Mouse (Mus musculus): ENCODE data around the gene Mcm10.

Mcm10 gene

DNA sequence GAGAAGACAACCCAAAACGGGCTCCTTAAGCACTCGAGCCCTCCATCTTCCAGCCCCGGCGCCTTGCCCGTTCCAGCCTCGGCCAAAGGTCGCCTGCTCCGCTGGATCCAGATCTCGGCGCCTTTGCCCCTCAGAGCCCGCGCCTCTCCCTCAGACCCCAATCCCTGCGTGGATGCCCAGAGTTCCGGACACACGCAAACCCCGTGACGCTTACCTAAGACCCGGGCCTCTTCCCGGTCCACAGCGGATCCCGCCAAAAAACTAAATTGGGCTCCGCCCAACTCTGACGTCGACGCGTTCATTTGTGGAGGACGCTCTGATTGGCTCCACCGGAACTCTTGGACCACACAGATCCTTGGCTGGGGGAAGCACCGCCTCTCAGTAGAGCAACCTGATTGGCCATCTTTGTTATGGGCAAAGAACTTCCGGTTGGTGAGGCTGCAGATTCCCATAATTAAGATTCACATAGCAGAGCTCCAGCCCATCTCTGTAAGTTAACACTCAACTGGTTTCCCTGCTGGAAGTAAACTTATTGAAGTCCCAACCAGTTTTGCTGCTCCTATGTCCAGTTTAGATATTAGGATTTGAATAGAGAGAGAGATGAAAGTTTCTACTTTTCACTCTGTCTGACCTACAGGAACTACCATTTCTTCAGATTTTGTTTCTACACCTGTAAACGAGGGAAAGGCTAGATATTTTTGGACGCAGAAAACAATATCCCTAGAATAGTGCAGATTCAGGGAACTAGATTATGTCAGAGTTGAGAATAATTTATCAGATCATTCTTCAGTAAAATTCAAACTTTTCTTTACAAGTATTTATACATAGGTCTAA, at the start of gene Mcm10:
TSS of gene Mcm10 (minus strand) at position 301 of the 834 bp plus-strand sequence.
- peak; percentile 89 for DNase-seq (ENCODE audit: low spot score)

GRCm38 (mm10) chr2:5061133-5061708, 48.6 kb upstream of the Mcm10 start:
- no peak for DNase-seq (ENCODE audit: low spot score)

- DNase-seq (ENCODE audit: low spot score): no peak
Measured at GRCm38 (mm10) chr2:5059997-5060396, 47.4 kb upstream of the Mcm10 start.

DNA sequence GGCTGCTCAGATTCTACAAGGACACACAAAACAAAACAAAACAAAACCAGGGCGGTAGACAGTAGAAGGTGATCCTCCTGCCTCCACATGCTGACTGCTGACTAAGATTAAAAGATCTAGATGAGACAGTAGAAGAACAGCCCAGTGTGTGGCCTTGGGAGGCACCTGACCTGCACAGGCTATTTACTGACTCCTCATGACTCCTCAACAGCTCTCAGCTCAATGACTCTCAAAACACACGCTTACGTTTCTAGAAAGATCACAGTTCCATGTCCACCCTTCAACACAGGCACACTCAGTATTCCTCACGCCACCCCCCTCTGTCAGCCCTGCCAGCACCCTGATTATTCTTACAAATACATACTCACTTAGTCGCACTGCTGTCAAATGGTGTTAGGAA, 45.8 kb upstream of the Mcm10 start:
- no peak for DNase-seq (ENCODE audit: low spot score)

DNA sequence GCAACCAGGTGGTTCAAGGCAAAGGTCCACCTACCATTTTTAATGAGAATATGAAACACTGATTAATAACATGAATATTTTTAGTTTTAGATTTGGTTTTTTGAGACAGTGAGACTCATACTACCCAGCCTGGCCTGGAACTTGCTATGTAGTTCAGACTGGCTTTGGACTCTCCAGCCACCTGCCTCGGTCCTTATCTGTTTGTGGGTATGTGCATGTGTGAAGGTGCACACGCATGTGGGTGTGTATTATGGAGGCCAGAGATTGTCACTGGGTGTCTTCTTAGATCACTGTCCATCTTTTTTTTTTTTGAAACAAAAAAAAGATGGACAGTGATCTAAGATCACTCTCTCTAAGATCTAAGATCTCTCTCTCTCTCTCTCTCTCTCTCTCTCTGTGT, 38.0 kb upstream of the Mcm10 start:
- DNase-seq (ENCODE audit: low spot score): no peak

- no peak for DNase-seq (ENCODE audit: low spot score)
Measured at GRCm38 (mm10) chr2:5047016-5047415, 34.4 kb upstream of the Mcm10 start.

DNA sequence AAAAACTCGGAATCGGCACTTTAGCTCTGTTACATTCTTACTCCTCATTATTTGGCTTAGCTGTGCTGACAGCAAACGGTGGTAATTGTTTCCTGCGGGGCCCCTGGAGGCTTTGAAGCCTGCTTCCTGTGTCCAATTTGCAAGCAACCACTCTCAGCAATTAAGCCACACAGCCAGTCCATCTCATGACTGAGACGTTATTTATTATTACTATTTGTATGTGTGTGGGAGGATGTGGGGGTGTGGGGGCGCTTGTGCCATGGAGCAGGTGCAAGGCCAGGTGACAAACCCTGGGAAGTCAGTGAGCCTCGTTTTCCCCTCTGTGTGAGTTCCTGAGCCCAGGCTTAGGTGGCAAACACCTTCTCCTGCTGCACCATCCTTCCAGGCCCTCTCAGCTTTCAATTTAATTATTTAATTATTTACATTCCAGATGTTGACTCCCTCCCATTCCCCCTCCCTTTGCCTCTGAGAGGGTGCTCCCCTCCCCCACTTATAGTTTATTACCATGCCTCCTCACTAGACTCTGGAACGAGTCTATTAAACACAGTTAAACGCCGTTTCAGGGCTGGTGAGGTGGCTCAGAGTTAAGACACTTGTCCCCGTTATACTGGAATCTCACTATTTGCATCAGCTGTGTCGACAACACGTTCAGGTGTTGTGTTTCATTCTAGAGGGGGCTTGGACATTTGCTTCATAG, 32.8 kb upstream of the Mcm10 start:
- no peak for DNase-seq (ENCODE audit: low spot score)

DNA sequence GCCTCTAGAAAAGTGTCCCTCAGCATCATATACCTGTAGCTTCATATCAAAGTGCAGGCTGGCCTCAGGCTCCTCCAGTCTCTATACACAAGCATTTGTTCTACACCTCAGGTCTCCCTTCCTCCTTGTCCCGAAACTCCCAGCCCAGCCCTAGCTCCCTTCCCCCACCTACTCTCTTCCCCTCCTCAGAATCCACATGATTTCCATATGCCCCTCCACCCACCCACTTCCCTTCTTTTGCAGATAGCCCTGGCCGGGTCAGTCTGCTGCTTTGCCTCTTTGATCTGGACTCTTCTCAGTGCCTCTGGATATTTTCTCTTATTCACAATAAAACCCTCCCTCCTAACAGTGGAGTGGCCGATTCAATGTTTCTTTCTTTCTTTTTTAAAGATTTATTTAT, 31.7 kb upstream of the Mcm10 start:
- no peak for DNase-seq (ENCODE audit: low spot score)

GRCm38 (mm10) chr2:5043476-5043761, 30.8 kb upstream of the Mcm10 start:
- no peak for DNase-seq (ENCODE audit: low spot score)

DNA sequence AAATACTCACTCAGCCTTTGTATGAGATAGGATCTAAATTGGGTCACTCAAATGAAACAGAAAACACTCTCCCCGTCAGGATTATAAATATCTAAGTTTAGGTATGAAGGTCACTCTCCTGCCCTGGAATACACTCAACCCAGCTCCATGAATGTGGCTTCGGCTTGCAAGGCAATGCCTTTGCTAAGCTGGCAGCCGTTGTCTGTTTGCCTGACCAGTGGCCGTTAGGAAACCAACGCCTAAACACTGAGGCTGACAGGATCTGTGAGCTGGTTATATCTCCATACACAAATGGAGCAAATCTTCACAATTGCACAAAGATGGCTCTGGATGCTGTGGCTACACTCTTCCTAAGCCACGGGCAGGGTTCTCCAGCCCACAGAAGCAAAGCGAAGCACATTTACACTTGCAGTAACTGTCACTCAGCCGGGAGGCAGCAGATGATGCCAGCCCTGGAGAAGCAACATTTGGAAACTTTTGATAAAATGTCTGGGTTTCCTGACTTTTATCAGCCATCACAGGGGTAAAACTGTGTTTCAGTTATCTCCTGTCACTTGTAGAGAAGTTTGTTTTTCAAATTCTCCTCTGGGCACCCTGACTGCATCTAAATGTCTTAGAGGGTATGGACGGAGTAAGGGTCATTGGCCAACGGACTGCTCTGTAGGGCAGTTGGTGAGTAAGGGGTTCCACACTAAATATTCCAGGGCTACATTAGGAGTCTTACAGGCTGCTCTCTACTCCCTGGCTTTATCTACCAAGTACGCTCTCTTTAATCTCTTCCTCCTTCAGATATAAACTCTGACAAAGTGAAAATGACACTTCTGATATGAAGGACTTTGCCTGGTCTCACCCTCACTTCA, 30.3 kb upstream of the Mcm10 start:
- DNase-seq (ENCODE audit: low spot score): no peak

DNA sequence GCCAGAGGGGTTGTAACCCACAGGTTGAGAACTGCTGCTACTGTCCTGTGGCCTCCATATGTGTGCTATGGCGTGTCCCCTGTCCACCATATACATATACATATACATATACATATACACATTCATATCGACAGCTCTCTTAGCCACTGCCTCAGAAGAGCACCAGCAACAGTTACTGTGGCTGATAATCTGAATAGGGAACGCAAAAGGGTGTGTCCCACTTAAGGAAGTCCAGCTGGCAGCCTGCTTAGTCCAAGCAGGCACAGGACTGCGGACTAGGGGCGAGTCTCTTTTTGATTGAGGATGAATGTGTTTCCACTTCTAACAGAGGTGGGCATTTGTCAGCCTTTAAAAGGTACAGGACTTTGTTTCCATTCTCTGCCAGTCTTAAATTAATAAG, 29.3 kb upstream of the Mcm10 start:
- no peak for DNase-seq (ENCODE audit: low spot score)

- no peak for DNase-seq (ENCODE audit: low spot score)
Measured at GRCm38 (mm10) chr2:5040281-5041161, 27.9 kb upstream of the Mcm10 start.

DNA sequence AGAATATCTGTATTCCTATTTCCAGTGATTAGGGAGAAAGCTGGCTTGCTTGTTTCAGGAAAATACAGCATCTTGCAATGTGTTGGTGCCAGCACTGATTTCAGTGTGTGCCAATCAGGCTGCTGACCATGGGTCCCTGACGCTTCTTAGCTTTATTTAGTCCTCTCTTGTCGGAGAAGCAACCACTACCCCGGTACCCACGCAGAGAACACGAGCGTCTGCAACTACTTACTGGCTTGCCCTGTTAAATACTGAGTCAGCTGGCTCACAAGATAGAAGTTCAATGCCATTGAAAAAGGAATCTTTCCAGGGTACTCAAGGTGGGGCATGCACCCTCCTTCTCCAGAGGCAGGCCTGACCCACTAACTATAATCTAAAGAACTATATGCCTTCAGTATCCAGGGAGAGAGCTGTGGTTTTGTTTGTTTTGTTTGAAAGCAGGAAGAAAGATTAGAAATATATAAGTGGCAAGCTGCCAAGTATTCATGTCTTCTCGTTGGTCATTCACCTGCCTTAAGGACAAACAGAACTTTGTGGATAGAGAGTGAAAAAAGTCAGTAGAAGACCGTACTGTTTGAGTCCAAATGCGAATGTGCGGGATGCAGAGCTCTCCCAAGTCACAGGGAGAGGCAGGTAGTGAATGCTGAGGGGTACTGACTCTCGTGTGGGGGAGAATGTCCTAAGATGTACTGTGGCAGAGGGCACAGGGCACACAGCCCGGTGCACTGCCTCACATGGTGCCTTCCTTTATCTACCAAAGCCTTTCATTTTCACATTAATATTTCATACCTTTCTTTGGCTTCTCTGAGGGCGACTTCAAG, 27.0 kb upstream of the Mcm10 start:
- DNase-seq (ENCODE audit: low spot score): no peak

- DNase-seq (ENCODE audit: low spot score): no peak
Measured at GRCm38 (mm10) chr2:5038320-5038719, 25.7 kb upstream of the Mcm10 start.

DNA sequence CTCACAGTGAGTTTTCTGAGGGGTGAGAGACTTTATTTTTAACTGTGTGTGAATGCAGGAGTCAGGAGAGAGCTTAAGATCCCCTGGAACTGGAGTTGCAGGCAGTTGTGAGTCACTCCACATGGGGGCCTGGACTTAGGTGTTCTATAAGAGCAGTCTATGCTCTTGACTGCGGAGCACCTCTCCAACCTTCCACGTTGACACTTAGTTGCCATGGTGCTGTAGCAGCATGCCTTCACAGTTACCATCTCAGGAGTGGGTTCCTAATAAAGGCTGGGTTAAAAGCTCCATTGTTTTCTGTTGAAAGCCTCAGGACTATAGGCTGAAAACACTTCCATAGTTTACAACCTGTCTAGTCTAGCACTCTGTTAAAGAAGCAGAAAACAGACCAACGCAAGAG, 24.8 kb upstream of the Mcm10 start:
- DNase-seq (ENCODE audit: low spot score): no peak

DNA sequence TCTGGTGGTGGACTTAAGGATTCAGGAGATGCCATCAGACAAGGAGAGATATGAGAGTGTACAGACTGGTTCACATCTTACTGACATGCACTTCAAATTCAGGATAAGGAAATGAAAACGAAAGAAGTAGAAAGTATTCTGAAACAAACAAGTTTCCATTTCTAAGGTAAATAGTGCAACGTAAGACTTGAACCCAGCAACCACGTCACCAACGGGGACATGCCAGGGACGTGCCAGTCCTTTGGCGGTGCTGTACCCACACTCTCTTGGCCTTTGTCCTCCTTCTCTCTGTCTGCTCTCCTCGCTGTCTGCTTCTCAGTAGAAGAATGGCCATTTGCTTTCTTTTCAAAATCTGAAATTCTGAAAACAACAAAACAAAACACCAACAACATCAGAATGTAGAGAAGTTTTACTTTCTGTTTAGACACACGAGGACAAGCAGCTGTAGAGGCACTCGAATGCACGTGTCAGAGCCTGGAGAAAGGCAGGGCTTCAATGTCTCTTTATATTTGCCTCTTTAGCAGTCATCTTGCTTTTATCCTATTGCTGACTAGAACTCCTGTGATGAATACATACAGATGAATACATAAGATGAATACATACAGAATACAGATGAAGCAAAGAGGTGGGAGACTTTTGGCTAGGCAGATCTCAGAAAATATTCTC, 24.0 kb upstream of the Mcm10 start:
- DNase-seq (ENCODE audit: low spot score): no peak

DNA sequence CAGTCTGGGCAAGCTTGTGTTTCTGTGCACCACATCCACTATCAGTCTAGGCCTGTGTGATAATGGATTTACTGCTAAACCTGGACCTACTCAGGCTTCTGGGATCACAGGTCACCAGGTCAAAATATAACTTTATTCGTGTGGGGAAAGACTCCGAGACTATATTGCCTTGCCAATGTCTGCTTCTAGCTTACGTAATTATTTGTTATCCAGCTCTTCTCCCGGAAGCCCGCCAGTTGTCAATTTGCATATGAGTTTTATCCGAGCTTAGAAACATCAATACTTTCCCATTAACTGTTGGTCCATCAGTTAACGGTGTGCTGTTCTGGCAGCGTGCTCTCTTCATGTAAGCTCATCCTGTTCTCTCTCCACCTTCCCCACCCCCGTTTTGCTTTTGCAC, 22.6 kb upstream of the Mcm10 start:
- DNase-seq (ENCODE audit: low spot score): no peak

DNA sequence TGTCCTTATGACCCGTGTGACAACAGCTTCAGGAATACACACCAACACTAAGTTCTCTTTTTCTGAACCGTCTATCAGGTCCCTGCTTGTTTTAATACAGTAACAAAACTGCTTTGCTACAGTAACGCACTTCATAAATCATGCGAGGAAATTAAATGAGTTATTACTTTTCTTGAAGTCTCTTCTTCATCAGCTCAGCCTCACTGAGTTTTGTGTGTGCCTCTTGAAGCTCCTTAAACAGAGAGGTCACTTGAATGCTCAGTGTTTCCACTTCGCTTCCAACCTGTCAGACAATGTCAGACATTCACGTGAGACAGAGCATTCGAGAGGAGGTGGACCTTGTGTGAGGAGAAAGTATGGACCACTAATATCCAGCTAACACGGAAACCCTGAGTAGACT, 22.2 kb upstream of the Mcm10 start:
- no peak for DNase-seq (ENCODE audit: low spot score)

- DNase-seq (ENCODE audit: low spot score): no peak
Measured at GRCm38 (mm10) chr2:5033546-5034420, 21.2 kb upstream of the Mcm10 start.
